Mouse (Mus musculus) C2C12 (cell line): Measurements from ENCODE around the gene Glce.

Experiments used
- CEBPB ChIP-seq: IDR thresholded peaks from one replicate; pipeline ENCODE4 v1.6.1; 2011; ENCODE audit warnings: low read depth, mild to moderate bottlenecking, control low read depth, moderate library complexity
- CTCF ChIP-seq: IDR thresholded peaks from one replicate; pipeline ENCODE4 v1.5.1; 2011; ENCODE audit not compliant: control insufficient read depth, insufficient read depth, insufficient read length
- MAX ChIP-seq: IDR thresholded peaks from one replicate; pipeline ENCODE4 v1.6.1; 2011; ENCODE audit warnings: mild to moderate bottlenecking, control low read depth
- MYOD1 ChIP-seq: IDR thresholded peaks from one replicate; pipeline ENCODE4 v1.6.1; 2011; ENCODE audit warnings: low read depth; ENCODE audit not compliant: control insufficient read depth, insufficient read length
- MYOG ChIP-seq: IDR thresholded peaks from one replicate; pipeline ENCODE4 v1.6.1; 2011; ENCODE audit not compliant: control insufficient read depth, insufficient read length; ENCODE audit errors: extremely low read depth
- USF1 ChIP-seq: IDR thresholded peaks from one replicate; pipeline ENCODE4 v1.6.1; 2011; ENCODE audit warnings: low read depth, mild to moderate bottlenecking, control low read depth, moderate library complexity

DNA sequence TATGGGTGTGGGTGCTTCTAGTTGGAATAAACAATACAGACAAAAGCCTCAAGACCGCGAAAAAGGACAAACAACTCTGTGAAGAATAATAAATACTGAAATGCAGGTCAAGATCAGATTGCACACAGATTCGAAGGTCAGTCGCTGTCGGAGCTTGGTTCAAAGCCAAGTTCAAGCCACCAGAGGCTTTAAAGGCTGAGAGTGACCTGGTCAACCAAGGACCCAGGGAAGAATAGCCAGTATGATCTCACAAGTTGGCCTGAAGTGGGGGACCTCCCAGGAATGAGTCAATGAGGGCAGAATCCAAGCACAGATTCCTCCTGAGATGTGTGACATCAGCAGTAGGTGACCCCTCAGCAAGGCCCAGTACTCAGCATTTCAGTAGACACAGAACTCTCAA, 8.3 kb upstream of the Glce start:
- TF ChIP-seq CTCF (no peak), CEBPB (no peak), MYOG (no peak), USF1 (no peak), MAX (no peak), MYOD1 (no peak)
